Mouse (Mus musculus): ENCODE measurements around the gene Actl6b.

The Actl6b gene

GRCm38 (mm10) chr5:137553411-137553837 lies at the start of gene Actl6b:
Gene Actl6b, plus strand, starts transcription at chr5:137553517.
- DNase-seq: peak; percentile 71

- no peak for DNase-seq
Measured at GRCm38 (mm10) chr5:137504041-137504440, 49.3 kb upstream of the Actl6b start.

GRCm38 (mm10) chr5:137510014-137510501 lies 43.3 kb upstream of the Actl6b start:
- peak; percentile 78 for DNase-seq

- no peak for DNase-seq
Measured at GRCm38 (mm10) chr5:137510573-137511390, 42.5 kb upstream of the Actl6b start.

DNA sequence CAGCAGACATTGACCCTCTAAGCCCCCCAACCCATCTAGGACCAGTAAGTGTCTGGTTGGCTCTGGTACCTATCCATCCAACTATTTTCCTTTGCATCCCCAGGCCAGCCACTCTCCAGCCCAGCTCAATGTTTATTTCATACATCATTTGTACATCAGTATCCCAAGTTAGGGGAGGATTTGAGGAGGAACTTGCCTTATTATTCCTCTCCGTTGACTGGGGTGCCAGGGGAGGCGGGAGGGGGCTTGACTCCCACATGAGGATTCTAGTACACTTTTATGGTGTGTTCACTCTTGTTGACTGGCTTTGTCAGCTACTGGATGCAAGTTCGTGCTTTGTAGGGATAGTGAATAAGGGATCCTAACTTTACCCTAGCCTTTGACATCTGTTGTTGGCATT lies 41.6 kb upstream of the Actl6b start:
- DNase-seq: no peak

DNA sequence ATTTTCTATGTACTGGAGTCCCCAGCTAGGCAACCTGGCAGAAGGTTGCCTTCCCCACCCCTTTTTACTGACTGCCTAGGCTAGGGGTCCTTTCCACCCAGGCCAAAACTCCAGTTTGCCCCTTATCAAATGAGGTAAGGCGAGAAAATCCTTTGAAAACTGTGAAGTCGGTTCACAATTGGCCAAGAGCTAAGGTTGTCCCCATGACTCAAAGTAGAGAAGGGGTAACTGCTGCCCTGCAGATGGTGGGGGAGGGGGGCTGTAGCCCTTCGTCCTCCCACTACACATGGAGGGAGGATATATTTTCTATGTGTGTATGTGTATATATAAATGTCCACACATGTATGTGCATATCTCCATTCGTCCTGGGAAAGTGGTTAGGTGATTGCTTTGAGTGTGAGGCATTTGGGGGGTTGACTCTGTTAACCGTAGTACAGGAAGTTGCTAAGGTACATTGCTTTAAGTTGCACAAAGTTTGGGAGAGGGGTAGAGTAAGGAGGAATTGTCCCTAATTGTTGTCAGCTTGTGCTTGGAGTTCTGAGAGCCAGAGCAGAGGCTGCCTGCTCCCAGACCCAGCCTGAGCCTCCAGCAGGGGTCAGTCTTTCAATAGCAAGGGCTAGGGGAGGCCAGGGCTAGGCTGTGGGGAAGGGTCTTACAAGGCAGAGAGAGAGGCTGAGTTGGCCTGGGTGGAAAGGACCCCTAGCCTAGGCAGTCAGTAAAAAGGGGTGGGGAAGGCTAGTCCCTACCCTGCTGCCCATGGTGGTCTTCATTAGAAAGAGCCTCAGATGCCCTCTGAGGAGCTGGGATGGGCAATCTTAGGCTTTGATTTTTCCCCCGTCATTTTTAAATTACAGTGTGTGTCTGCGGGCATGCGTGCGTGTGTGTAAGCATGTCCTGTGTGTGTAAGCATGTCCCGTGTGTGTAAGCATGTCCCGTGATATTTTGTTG lies 40.2 kb upstream of the Actl6b start:
- peak; percentile 56 for DNase-seq

DNA sequence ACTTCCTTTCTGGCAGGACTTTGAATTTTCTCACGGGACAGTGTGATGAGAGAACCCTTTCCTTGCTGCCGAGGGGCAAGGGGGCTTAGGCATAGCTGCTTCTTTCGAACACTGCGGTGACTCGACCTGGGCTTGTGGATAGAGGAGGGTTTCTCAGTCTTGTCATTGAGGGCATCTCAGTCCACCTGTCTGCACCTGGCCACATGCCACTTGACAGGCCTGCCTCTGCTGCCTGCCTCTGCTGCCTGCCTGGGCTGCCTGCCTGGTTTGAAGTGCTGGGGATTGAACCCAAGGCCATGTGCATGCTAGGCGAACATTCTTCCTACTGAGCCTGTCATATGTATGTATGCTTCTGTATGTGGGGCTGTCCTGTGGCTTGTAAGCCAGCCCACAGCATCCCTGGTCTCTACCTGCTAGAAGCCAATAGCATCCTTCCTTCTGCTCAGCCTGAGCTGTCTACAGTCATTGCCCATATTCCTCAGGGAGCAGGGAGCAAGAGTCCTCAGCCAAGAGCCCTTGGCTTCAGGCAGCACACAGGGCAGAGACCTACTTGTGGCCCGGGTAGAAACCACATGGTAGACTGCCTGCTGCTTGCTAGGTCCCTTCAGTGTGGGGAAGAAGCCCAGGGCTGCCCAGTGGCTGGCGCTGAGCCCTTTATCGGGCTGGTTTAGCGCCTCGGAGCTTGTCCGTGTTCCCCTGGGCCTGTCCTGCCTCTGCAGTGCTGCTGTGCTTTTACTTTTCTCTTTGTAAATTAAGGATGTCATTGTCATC lies 39.2 kb upstream of the Actl6b start:
- DNase-seq: no peak

DNA sequence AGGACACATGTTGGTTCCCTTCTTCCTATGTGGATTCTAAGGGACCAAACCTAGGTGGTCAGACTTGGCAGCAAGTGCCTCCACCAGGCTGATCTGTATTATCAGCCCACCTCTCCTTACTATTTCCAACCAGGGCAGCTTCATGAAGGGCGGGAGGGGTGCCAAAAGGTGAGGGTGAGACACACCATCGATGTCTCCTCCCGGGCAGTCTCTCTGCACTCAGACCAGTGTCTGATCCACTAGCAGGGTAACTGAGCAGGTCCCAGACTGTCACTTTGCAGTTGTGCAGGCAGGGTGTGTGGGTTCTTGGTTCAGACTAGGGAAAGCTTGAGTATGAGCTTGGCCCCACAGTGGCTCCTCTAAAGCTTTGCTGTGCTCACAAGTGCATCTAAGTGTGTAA lies 38.5 kb upstream of the Actl6b start:
- no peak for DNase-seq

DNA sequence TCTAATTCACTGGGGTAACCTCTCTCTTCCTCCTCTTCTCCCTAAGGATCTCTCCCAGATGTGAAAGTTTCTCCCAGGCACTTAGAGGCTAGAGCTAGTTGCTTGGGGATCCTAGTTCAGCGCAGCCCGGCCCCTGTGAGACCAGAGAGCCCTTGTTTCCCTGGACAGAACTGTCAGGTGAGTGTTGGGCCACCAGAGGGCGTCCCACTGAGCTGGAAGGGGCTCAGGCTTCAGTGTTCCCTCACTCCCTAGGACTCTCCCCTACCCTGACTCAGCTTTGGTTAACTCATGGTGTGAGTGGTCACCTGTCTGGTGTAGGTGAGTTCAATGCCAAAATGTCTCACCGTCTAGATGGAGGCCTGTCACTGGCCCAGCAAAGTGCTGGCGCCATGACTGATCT lies 34.9 kb upstream of the Actl6b start, which contains the start of gene Gigyf1:
Gene Gigyf1 (plus strand): TSS at position 113 of the 400 bp plus-strand sequence.
- peak; percentile 49 for DNase-seq

GRCm38 (mm10) chr5:137519691-137520550 lies 33.4 kb upstream of the Actl6b start:
- no peak for DNase-seq

- DNase-seq: no peak
Measured at GRCm38 (mm10) chr5:137521861-137522260, 31.5 kb upstream of the Actl6b start.

- no peak for DNase-seq
Measured at GRCm38 (mm10) chr5:137522711-137523110, 30.6 kb upstream of the Actl6b start.

- no peak for DNase-seq
Measured at GRCm38 (mm10) chr5:137523396-137524250, 29.7 kb upstream of the Actl6b start.

- no peak for DNase-seq
Measured at GRCm38 (mm10) chr5:137524251-137524515, 29.1 kb upstream of the Actl6b start.

GRCm38 (mm10) chr5:137524671-137525070 lies 28.6 kb upstream of the Actl6b start:
- DNase-seq: no peak

DNA sequence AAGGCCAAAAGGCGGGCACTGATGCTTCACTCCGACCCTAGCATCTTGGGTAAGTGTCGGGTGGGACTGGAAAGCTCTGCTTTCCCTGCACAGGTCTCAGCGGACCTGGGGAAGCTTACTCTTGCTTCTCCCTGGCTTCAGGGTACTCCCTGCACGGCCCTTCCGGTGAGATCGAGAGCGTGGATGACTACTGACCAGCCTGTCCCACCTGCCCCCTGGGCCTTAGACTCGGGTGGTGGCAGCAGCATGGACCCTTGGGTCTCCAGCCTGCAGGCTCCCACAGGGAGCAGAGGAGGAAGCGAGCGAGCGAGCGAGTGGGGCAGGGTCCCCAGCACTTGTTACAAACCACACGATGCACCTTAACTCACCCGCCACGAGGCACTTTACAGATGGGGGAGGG lies 27.8 kb upstream of the Actl6b start:
- no peak for DNase-seq

GRCm38 (mm10) chr5:137526192-137526936 lies 27.0 kb upstream of the Actl6b start:
- DNase-seq: peak; percentile 59

GRCm38 (mm10) chr5:137527413-137527812 lies 25.9 kb upstream of the Actl6b start:
- DNase-seq: no peak

GRCm38 (mm10) chr5:137528247-137528968 lies 24.9 kb upstream of the Actl6b start:
- no peak for DNase-seq

Measured in lung, postnatal 14 days (tissue).